Mouse (Mus musculus): Measurements from ENCODE around the gene Copa. TPM values are rescaled to one million over a fixed set of nuclear protein-coding genes. Genes with fewer than 3 reads are reported as not detected.

Gene Copa
- polyA plus RNA-seq, 1 experiment = 163 TPM

DNA sequence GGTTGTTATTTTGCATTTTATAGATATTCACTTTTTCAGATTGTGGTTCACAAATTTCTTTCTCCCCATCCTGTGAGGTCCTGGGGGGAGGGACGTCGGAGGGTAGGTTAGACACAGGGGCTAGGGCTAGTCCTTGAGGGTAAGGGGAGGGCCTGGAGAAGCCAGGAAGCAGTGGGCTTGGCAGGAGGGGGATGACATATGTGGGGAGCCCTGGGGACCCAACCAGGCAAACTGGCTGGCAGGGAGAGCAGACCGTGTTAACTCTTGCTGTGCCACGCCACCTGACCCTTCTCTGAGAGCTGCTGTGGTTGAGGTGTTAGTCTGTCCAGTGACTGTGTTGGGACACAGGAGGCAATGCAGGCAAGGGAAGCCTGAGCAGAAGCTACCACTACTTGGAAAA is 21.7 kb upstream of the Copa start:
- peaks cover 6% of the 10 kb centered on the region for H3K4me1 ChIP-seq (ENCODE audit: control insufficient read depth, insufficient read depth, low read length)
- H3K27me3 ChIP-seq (ENCODE audit: control insufficient read depth, insufficient read depth, low read length, poor library complexity, severe bottlenecking) = no peaks in the 10 kb centered on the region
- H3K27ac ChIP-seq (ENCODE audit: insufficient read depth, low read length) = no peak overlapping the region
- no peaks in the 10 kb centered on the region for H3K36me3 ChIP-seq (ENCODE audit: control insufficient read depth, insufficient read depth, low read length, poor library complexity, severe bottlenecking)
- no peak overlapping the region for H3K9ac ChIP-seq (ENCODE audit: low read depth, poor library complexity, severe bottlenecking)
- H3K4me3 ChIP-seq (ENCODE audit: low read depth, low read length) = no peak overlapping the region
- TF ChIP-seq POLR2A (IDR thresholded peaks at IDR 0.05; ENCODE audit: insufficient read depth, low read length) (no peak), EP300 (IDR thresholded peaks at IDR 0.05; ENCODE audit: insufficient read depth, low read depth, low read length) (no peak), CTCF (IDR thresholded peaks at IDR 0.05; ENCODE audit: low read depth, low read length) (no peak)
- no peaks in the 10 kb centered on the region for H3K9me3 ChIP-seq (replicated peaks; ENCODE audit: control insufficient read depth, insufficient read depth, low read length, poor library complexity, severe bottlenecking)

DNA sequence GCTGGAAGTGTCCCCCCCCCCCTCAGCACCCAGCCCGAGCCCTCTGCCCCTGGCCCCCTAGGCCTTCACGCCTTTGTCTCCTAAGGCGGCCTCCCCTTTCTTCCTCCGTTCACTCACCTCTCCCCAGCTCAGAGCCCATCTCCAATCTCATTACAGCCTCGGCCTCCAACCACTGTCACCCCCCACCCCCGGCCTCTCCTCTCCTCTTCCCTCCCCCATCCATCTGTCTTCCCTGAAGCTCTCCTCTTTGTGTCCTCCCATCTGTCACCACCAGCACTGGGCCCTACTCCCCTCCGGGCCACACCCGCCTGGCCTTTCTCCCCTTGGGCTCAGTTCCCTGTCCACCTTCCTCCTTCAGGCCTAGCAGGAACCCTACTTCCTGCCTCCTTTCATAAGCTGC is 21.1 kb upstream of the Copa start:
- TF ChIP-seq EP300 (IDR thresholded peaks at IDR 0.05; ENCODE audit: insufficient read depth, low read depth, low read length) (peak; percentile 67; the same call in 1 of the 2 replicates), POLR2A (IDR thresholded peaks at IDR 0.05; ENCODE audit: insufficient read depth, low read length) (no peak), CTCF (IDR thresholded peaks at IDR 0.05; ENCODE audit: low read depth, low read length) (no peak)

DNA sequence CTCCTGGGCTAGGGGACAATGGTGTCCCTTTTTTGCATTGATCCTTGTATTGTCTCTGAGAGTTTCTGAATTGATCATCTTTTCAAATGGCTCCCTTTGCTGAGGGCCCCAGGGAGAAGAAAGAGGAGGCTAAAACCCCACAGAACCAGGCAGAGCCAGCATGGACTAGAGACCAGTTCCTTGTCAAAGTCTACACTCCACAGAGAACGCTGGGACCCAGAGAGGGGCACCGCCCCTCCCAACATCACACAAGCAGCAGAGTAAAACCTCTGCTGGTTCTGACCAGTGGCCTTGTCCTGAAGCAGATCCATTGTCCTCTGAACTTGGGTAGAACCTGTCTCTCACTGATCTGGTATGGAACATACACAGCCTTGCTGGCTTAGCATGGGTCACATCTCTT is 20.2 kb upstream of the Copa start:
- no peak overlapping the region for H3K9ac ChIP-seq (ENCODE audit: low read depth, poor library complexity, severe bottlenecking)
- H3K27me3 ChIP-seq (ENCODE audit: control insufficient read depth, insufficient read depth, low read length, poor library complexity, severe bottlenecking) = no peaks in the 10 kb centered on the region
- H3K9me3 ChIP-seq (replicated peaks; ENCODE audit: control insufficient read depth, insufficient read depth, low read length, poor library complexity, severe bottlenecking) = no peaks in the 10 kb centered on the region
- H3K27ac ChIP-seq (ENCODE audit: insufficient read depth, low read length) = no peak overlapping the region
- peaks cover 6% of the 10 kb centered on the region for H3K4me1 ChIP-seq (ENCODE audit: control insufficient read depth, insufficient read depth, low read length)
- H3K36me3 ChIP-seq (ENCODE audit: control insufficient read depth, insufficient read depth, low read length, poor library complexity, severe bottlenecking) = no peaks in the 10 kb centered on the region
- no peak overlapping the region for H3K4me3 ChIP-seq (ENCODE audit: low read depth, low read length)
- TF ChIP-seq CTCF (IDR thresholded peaks at IDR 0.05; ENCODE audit: low read depth, low read length) (no peak), EP300 (IDR thresholded peaks at IDR 0.05; ENCODE audit: insufficient read depth, low read depth, low read length) (no peak), POLR2A (IDR thresholded peaks at IDR 0.05; ENCODE audit: insufficient read depth, low read length) (no peak)

More for the DNA sequence above, 21.1 kb upstream of the Copa start:
- Histone ChIP-seq H3K27ac (ENCODE audit: insufficient read depth, low read length) (no peak overlapping the region), H3K9me3 (replicated peaks; ENCODE audit: control insufficient read depth, insufficient read depth, low read length, poor library complexity, severe bottlenecking) (no peaks in the 10 kb centered on the region), H3K4me1 (ENCODE audit: control insufficient read depth, insufficient read depth, low read length) (peaks cover 6% of the 10 kb centered on the region), H3K4me3 (ENCODE audit: low read depth, low read length) (no peak overlapping the region), H3K9ac (ENCODE audit: low read depth, poor library complexity, severe bottlenecking) (no peak overlapping the region), H3K36me3 (ENCODE audit: control insufficient read depth, insufficient read depth, low read length, poor library complexity, severe bottlenecking) (no peaks in the 10 kb centered on the region), H3K27me3 (ENCODE audit: control insufficient read depth, insufficient read depth, low read length, poor library complexity, severe bottlenecking) (no peaks in the 10 kb centered on the region)

DNA sequence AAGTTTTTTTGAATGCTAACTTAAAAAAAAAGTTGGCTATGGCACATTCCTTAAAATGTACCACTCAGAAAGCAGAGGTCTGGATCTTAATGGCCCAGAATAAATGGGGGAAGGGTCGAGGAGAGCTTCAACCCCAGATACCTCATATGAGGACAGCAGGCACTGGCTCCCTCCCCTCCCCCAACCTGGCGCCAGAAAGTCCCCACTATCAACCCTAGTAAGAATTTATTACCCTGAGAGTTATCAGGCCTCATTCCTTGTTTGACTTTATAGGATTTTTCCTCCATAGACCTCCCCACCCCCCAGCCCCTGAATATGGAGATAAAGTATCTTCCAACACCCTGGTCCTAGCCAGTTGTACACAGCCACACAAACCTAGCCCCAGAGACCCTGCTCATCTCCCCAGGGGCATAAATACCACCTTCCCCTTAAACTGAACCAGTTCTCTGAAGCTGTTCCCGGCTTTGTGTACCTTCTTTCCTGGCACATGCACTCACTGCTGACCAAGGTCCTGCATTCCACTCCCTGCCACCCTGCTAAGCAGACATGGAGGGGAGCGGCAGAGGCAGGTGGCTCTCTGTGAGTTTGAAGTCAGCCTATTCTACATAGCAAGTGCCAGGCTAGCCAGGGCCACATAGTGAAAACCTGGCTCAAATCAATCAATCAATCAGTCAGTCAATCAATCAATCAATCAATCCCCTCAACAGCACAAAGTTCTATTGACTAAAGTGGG is 18.9 kb upstream of the Copa start:
- peaks cover 3% of the 10 kb centered on the region for H3K4me1 ChIP-seq (ENCODE audit: control insufficient read depth, insufficient read depth, low read length)
- no peaks in the 10 kb centered on the region for H3K27me3 ChIP-seq (ENCODE audit: control insufficient read depth, insufficient read depth, low read length, poor library complexity, severe bottlenecking)
- no peak overlapping the region for H3K9ac ChIP-seq (ENCODE audit: low read depth, poor library complexity, severe bottlenecking)
- no peaks in the 10 kb centered on the region for H3K9me3 ChIP-seq (replicated peaks; ENCODE audit: control insufficient read depth, insufficient read depth, low read length, poor library complexity, severe bottlenecking)
- TF ChIP-seq CTCF (IDR thresholded peaks at IDR 0.05; ENCODE audit: low read depth, low read length) (no peak), EP300 (IDR thresholded peaks at IDR 0.05; ENCODE audit: insufficient read depth, low read depth, low read length) (no peak), POLR2A (IDR thresholded peaks at IDR 0.05; ENCODE audit: insufficient read depth, low read length) (no peak)
- no peaks in the 10 kb centered on the region for H3K36me3 ChIP-seq (ENCODE audit: control insufficient read depth, insufficient read depth, low read length, poor library complexity, severe bottlenecking)
- H3K4me3 ChIP-seq (ENCODE audit: low read depth, low read length) = no peak overlapping the region
- no peak overlapping the region for H3K27ac ChIP-seq (ENCODE audit: insufficient read depth, low read length)

DNA sequence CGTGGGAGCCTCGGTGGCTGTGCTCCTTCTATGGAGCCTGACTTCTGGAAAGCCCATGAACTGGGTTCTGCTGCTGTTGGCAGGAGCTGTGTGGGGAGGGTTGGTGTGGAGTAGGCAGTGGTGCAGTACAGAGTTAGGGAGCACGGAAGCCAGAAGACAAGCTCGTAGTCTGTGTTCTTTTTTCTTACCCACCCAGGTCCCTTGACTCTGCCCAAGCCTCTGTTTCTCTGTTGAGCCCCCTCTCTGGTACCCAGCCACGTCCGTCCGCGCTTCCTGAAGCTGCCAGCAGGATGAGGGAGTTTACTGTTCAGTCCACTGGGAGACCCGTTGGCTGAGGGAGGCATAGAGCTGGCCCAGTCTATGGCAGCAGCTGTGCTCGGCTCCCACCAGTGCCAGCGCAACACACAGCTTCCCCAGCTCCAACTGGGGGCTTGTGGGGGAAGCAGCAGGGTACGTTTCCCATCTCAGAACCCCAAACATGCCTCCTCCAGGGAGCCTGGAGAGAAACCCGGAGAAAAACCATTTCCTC is 17.7 kb upstream of the Copa start:
- H3K9ac ChIP-seq (ENCODE audit: low read depth, poor library complexity, severe bottlenecking) = no peak overlapping the region
- no peak overlapping the region for H3K4me3 ChIP-seq (ENCODE audit: low read depth, low read length)
- H3K36me3 ChIP-seq (ENCODE audit: control insufficient read depth, insufficient read depth, low read length, poor library complexity, severe bottlenecking) = peaks cover 5% of the 10 kb centered on the region; the same call in 1 of the 2 replicates
- H3K4me1 ChIP-seq (ENCODE audit: control insufficient read depth, insufficient read depth, low read length) = peaks cover 3% of the 10 kb centered on the region
- H3K27ac ChIP-seq (ENCODE audit: insufficient read depth, low read length) = no peak overlapping the region
- TF ChIP-seq CTCF (IDR thresholded peaks at IDR 0.05; ENCODE audit: low read depth, low read length) = no peak
- no peak for TF ChIP-seq EP300 (IDR thresholded peaks at IDR 0.05; ENCODE audit: insufficient read depth, low read depth, low read length)
- no peak for TF ChIP-seq POLR2A (IDR thresholded peaks at IDR 0.05; ENCODE audit: insufficient read depth, low read length)
- no peaks in the 10 kb centered on the region for H3K9me3 ChIP-seq (replicated peaks; ENCODE audit: control insufficient read depth, insufficient read depth, low read length, poor library complexity, severe bottlenecking)
- H3K27me3 ChIP-seq (ENCODE audit: control insufficient read depth, insufficient read depth, low read length, poor library complexity, severe bottlenecking) = no peaks in the 10 kb centered on the region

DNA sequence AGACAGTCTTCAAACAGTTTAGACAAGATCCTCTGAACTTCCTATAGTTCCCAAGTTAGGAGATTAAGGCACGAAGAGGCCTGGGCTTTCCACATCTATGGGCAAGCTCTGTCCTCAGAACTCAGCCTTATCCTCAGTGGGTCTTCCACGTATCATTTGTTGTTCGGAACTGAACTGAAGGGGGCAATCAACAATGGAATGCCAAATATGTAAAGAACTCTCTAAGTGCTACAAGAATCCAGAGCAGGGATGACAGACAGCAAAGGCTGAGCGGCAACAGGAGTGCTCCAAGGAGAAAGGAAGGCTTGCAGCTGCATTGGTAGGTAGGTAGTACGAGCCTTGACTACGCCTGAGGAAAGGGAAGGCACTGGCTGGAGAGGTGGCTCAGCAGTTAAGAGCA is 12.1 kb upstream of the Copa start:
- no peak for TF ChIP-seq CTCF (IDR thresholded peaks at IDR 0.05; ENCODE audit: low read depth, low read length)
- no peak for TF ChIP-seq POLR2A (IDR thresholded peaks at IDR 0.05; ENCODE audit: insufficient read depth, low read length)
- TF ChIP-seq EP300 (IDR thresholded peaks at IDR 0.05; ENCODE audit: insufficient read depth, low read depth, low read length) = no peak
- Histone ChIP-seq H3K9ac (ENCODE audit: low read depth, poor library complexity, severe bottlenecking) (no peak overlapping the region), H3K9me3 (replicated peaks; ENCODE audit: control insufficient read depth, insufficient read depth, low read length, poor library complexity, severe bottlenecking) (no peaks in the 10 kb centered on the region), H3K27me3 (ENCODE audit: control insufficient read depth, insufficient read depth, low read length, poor library complexity, severe bottlenecking) (no peaks in the 10 kb centered on the region), H3K4me3 (ENCODE audit: low read depth, low read length) (no peak overlapping the region), H3K4me1 (ENCODE audit: control insufficient read depth, insufficient read depth, low read length) (no peaks in the 10 kb centered on the region), H3K27ac (ENCODE audit: insufficient read depth, low read length) (no peak overlapping the region), H3K36me3 (ENCODE audit: control insufficient read depth, insufficient read depth, low read length, poor library complexity, severe bottlenecking) (peaks cover 13% of the 10 kb centered on the region)

Data from ES-Bruce4 (cell line).